8 mouse cellular contexts compared by ENCODE assay signal in genomic region chr5:33819876-33820732, GRCm38 (mm10). TPM values are rescaled to one million over a fixed set of nuclear protein-coding genes. Genes with fewer than 3 reads are reported as not detected.
DNase-seq lines count a peak whose midpoint lies in the region; ATAC-seq and TF ChIP-seq lines count a peak whose summit lies in the region.

TSS of gene Nsd2 (plus strand) at chr5:33820725.

- peak within 1 kb of the TSS; percentile 99 for H3K9ac ChIP-seq in ES-Bruce4 (ENCODE audit: low read depth, poor library complexity, severe bottlenecking)
- H3K9ac ChIP-seq in forebrain, embryonic 14.5 days (ENCODE audit: low read length), result peak within 1 kb of the TSS; percentile 100

- no peak for TF ChIP-seq CTCF in ES-Bruce4 (IDR thresholded peaks at IDR 0.05; ENCODE audit: low read depth, low read length)
- no peak for TF ChIP-seq CTCF in lung, adult 2 months (IDR thresholded peaks at IDR 0.05; ENCODE audit: insufficient read depth, low read length)

- H3K4me1 ChIP-seq in ES-Bruce4 (ENCODE audit: control insufficient read depth, insufficient read depth, low read length), result peaks cover 2% of the 10 kb centered on the region
- H3K4me1 ChIP-seq in forebrain, embryonic 14.5 days (ENCODE audit: control insufficient read depth, insufficient read depth, low read length), result peaks cover 30% of the 10 kb centered on the region
- peaks cover 8% of the 10 kb centered on the region for H3K4me1 ChIP-seq in lung, adult 2 months (ENCODE audit: control insufficient read depth, insufficient read depth, low read length)

- TF ChIP-seq EP300 in ES-Bruce4 (IDR thresholded peaks at IDR 0.05; ENCODE audit: insufficient read depth, low read depth, low read length), result no peak

- no peak for TF ChIP-seq POLR2A in ES-Bruce4 (IDR thresholded peaks at IDR 0.05; ENCODE audit: insufficient read depth, low read length)
- 0 out of 2 replicates have a peak, but pooled peaks have one; percentile 20 for TF ChIP-seq POLR2A in lung, adult 2 months (IDR thresholded peaks at IDR 0.05; ENCODE audit: borderline replicate concordance, extremely low read depth, low read depth, low read length)

- peak; percentile 85 for ATAC-seq in cerebellum, adult (ENCODE audit: insufficient number of reproducible peaks, low FRiP score, low TSS enrichment)
- ATAC-seq in forebrain, embryonic 14.5 days, result peak; percentile 90
- ATAC-seq in neutrophil, adult 5-6 weeks (ENCODE audit: extremely low read depth, insufficient number of reproducible peaks, low FRiP score, poor library complexity, severe bottlenecking), result peak; percentile 40

- H3K36me3 ChIP-seq in ES-Bruce4 (ENCODE audit: control insufficient read depth, insufficient read depth, low read length, poor library complexity, severe bottlenecking), result no peaks in the 10 kb centered on the region
- 0 out of 2 replicates have a peak, but pooled peaks cover 4% of the 10 kb centered on the region for H3K36me3 ChIP-seq in forebrain, embryonic 14.5 days (ENCODE audit: control insufficient read depth, insufficient read depth, low read length)

- H3K27ac ChIP-seq in ES-Bruce4 (ENCODE audit: insufficient read depth, low read length), result no peak within 1 kb of the TSS
- peak within 1 kb of the TSS; percentile 99 for H3K27ac ChIP-seq in forebrain, embryonic 14.5 days (ENCODE audit: low read depth, low read length)

- intact Hi-C loops in heart, postnatal 14 days (cut with DNase I), result loop anchor here (2.0 to 5.0 kb wide), 2 partner anchors 37 to 117 kb away; partner anchors contain the start of genes Letm1 and Nelfa

- peak within 1 kb of the TSS; percentile 81 for H3K4me2 ChIP-seq in forebrain, embryonic 14.5 days (ENCODE audit: low read length)

- peaks cover 9% of the 10 kb centered on the region for H3K27me3 ChIP-seq in ES-Bruce4 (ENCODE audit: control insufficient read depth, insufficient read depth, low read length, poor library complexity, severe bottlenecking)
- H3K27me3 ChIP-seq in forebrain, embryonic 14.5 days (replicated peaks; ENCODE audit: control insufficient read depth, insufficient read depth, low read length), result no peaks in the 10 kb centered on the region

- H3K9me3 ChIP-seq in ES-Bruce4 (replicated peaks; ENCODE audit: control insufficient read depth, insufficient read depth, low read length, poor library complexity, severe bottlenecking), result no peaks in the 10 kb centered on the region
- no peaks in the 10 kb centered on the region for H3K9me3 ChIP-seq in forebrain, embryonic 14.5 days (replicated peaks; ENCODE audit: control insufficient read depth, low read length)

- WGBS in forebrain, embryonic 14.5 days, result under 1% methylated on average over 93 of the region's 136 CpGs
- under 1% methylated on average over 117 of the region's 136 CpGs for WGBS in lung, adult 2 months

- H3K4me3 ChIP-seq in ES-Bruce4 (ENCODE audit: low read depth, low read length), result peak within 1 kb of the TSS; percentile 77
- H3K4me3 ChIP-seq in forebrain, embryonic 14.5 days (ENCODE audit: low read depth, low read length), result peak within 1 kb of the TSS; percentile 100
- H3K4me3 ChIP-seq in lung, adult 2 months (replicated peaks; ENCODE audit: extremely low read depth, low read depth, low read length), result peak within 1 kb of the TSS; percentile 94

- DNase-seq in forebrain, embryonic 14.5 days (ENCODE audit: low spot score), result peak; percentile 98
- peak; percentile 90 to 92 for DNase-seq in heart, postnatal 14 days
- peak; percentile 90 to 93 for DNase-seq in layer of hippocampus, adult 18-20 months (ENCODE audit: low spot score in 2 of 2)
- DNase-seq in lung, adult 2 months, result peak; percentile 78
- peak; percentile 75 for DNase-seq in thymus, adult 18-20 months

RNA-seq across cellular contexts. Expression of gene Nsd2, which starts in this region (rescaled TPM):
- polyA plus RNA-seq in ES-Bruce4 (2011; ENCODE audit: insufficient read depth, insufficient read length, low read depth, missing spikeins), result 97.7 and 109 TPM in 2 replicates
- polyA plus RNA-seq in forebrain, embryonic 14.5 days (2014; fragmentation: Nextera tagmentation; extraction: Ambion mirVana), result 78.7 and 86.6 TPM in 2 replicates
- 10 to 100 TPM; 27.5 to 43.7 TPM for total RNA-seq in heart, postnatal 14 days (2021)
- total RNA-seq in layer of hippocampus, adult 18-20 months (2021), result 100 to 1,000 TPM; 118 to 119 TPM
- polyA plus RNA-seq in lung, adult 2 months (2012; rRNA removed), result 4.6 and 7.6 TPM in 2 replicates
- total RNA-seq in neutrophil, adult 5-6 weeks (2017), result 26.4 and 32.9 TPM in 2 replicates

Comparison
In these comparisons a context has a peak if more than half of its experiments do, and no peak if none do; other contexts are left out.
1. ATAC-seq: peak in every context shown above with its lines; median percentile 90 in forebrain, embryonic 14.5 days; 85 in cerebellum, adult; 40 in neutrophil, adult 5-6 weeks.